Mouse (Mus musculus): ENCODE measurements around the gene Edc4. TPM values are rescaled to one million over a fixed set of nuclear protein-coding genes. Genes with fewer than 3 reads are reported as not detected.

Gene Edc4
- polyA plus RNA-seq, 1 experiment from 2014 or later, result 45.3 TPM

GRCm38 (mm10) chr8:105890870-105891269, 10.2 kb downstream of the Edc4 start:
- 69% methylated on average over 6 of the region's 6 CpGs for WGBS
- no peak overlapping the region for H3K27ac ChIP-seq (replicated peaks)

GRCm38 (mm10) chr8:105892432-105892831, 11.8 kb downstream of the Edc4 start:
- peaks cover 10% of the 10 kb centered on the region for H3K4me1 ChIP-seq
- 86% methylated on average over 6 of the region's 6 CpGs for WGBS
- H3K27ac ChIP-seq (replicated peaks), result no peak overlapping the region
- H3K9ac ChIP-seq (replicated peaks), result no peak overlapping the region
- no peak; the same call in 1 of the 2 replicates for ATAC-seq (ENCODE audit: low FRiP score)
- H3K4me2 ChIP-seq, result no peak overlapping the region
- no peak overlapping the region for H3K4me3 ChIP-seq (replicated peaks)
- H3K36me3 ChIP-seq, result peaks cover 62% of the 10 kb centered on the region
- no peaks in the 10 kb centered on the region for H3K27me3 ChIP-seq (replicated peaks)
- H3K9me3 ChIP-seq (replicated peaks), result no peaks in the 10 kb centered on the region

More at GRCm38 (mm10) chr8:105890870-105891269, 10.2 kb downstream of the Edc4 start:
- no peak overlapping the region for H3K4me2 ChIP-seq
- peaks cover 77% of the 10 kb centered on the region for H3K36me3 ChIP-seq
- no peak overlapping the region for H3K9ac ChIP-seq (replicated peaks)
- H3K9me3 ChIP-seq (replicated peaks), result no peaks in the 10 kb centered on the region
- ATAC-seq (ENCODE audit: low FRiP score), result no peak
- H3K4me1 ChIP-seq, result peaks cover 10% of the 10 kb centered on the region
- no peak overlapping the region for H3K4me3 ChIP-seq (replicated peaks)
- H3K27me3 ChIP-seq (replicated peaks), result no peaks in the 10 kb centered on the region

GRCm38 (mm10) chr8:105893339-105893738, 12.7 kb downstream of the Edc4 start, which contains the start of gene Nrn1l:
TSS of gene Nrn1l (plus strand) at chr8:105893567.
- H3K4me2 ChIP-seq, result peak within 1 kb of the TSS; percentile 33
- H3K4me1 ChIP-seq, result peaks cover 10% of the 10 kb centered on the region
- H3K9ac ChIP-seq (replicated peaks), result no peak within 1 kb of the TSS; the same call in 1 of the 2 replicates
- ATAC-seq (ENCODE audit: low FRiP score), result peak; percentile 88
- peaks cover 53% of the 10 kb centered on the region for H3K36me3 ChIP-seq
- 4% methylated on average over 11 of the region's 11 CpGs for WGBS
- H3K9me3 ChIP-seq (replicated peaks), result no peaks in the 10 kb centered on the region
- H3K27ac ChIP-seq (replicated peaks), result peak within 1 kb of the TSS; percentile 60
- no peaks in the 10 kb centered on the region for H3K27me3 ChIP-seq (replicated peaks)
- no peak within 1 kb of the TSS for H3K4me3 ChIP-seq (replicated peaks)

- no peak overlapping the region for H3K4me2 ChIP-seq
- no peak for ATAC-seq (ENCODE audit: low FRiP score)
- WGBS, result 84% methylated on average over 9 of the region's 9 CpGs
- H3K27ac ChIP-seq (replicated peaks), result no peak overlapping the region
- no peaks in the 10 kb centered on the region for H3K9me3 ChIP-seq (replicated peaks)
- H3K4me3 ChIP-seq (replicated peaks), result no peak overlapping the region
- peaks cover 9% of the 10 kb centered on the region; the same call in 1 of the 2 replicates for H3K36me3 ChIP-seq
- peaks cover 22% of the 10 kb centered on the region for H3K4me1 ChIP-seq
- H3K9ac ChIP-seq (replicated peaks), result no peak overlapping the region
- H3K27me3 ChIP-seq (replicated peaks), result no peaks in the 10 kb centered on the region
These were observed 17.3 kb downstream of the Edc4 start for GRCm38 (mm10) chr8:105897801-105898480.

GRCm38 (mm10) chr8:105900180-105900940, 19.7 kb downstream of the Edc4 start, which contains the start of gene Pskh1:
TSS of gene Pskh1 (plus strand) at chr8:105900441.
- Histone ChIP-seq H3K9me3 (replicated peaks) (no peaks in the 10 kb centered on the region), H3K9ac (replicated peaks) (peak within 1 kb of the TSS; percentile 99), H3K27ac (replicated peaks) (peak within 1 kb of the TSS; percentile 91), H3K4me2 (peak within 1 kb of the TSS; percentile 74), H3K36me3 (no peaks in the 10 kb centered on the region), H3K4me3 (replicated peaks) (peak within 1 kb of the TSS; percentile 98), H3K4me1 (peaks cover 12% of the 10 kb centered on the region), H3K27me3 (replicated peaks) (no peaks in the 10 kb centered on the region)
- WGBS, result under 1% methylated on average over 67 of the region's 68 CpGs
- peak; percentile 96 for ATAC-seq (ENCODE audit: low FRiP score)

GRCm38 (mm10) chr8:105900941-105901616, 20.4 kb downstream of the Edc4 start:
- H3K4me2 ChIP-seq, result peak overlapping the region; percentile 74
- H3K27ac ChIP-seq (replicated peaks), result peak overlapping the region; percentile 91
- peak overlapping the region; percentile 98 for H3K4me3 ChIP-seq (replicated peaks)
- no peaks in the 10 kb centered on the region for H3K27me3 ChIP-seq (replicated peaks)
- no peaks in the 10 kb centered on the region for H3K9me3 ChIP-seq (replicated peaks)
- ATAC-seq (ENCODE audit: low FRiP score), result no peak
- peaks cover 12% of the 10 kb centered on the region for H3K4me1 ChIP-seq
- WGBS, result 39% methylated on average over 16 of the region's 16 CpGs
- H3K9ac ChIP-seq (replicated peaks), result peak overlapping the region; percentile 99
- no peaks in the 10 kb centered on the region for H3K36me3 ChIP-seq

- Histone ChIP-seq H3K36me3 (peaks cover 9% of the 10 kb centered on the region), H3K27me3 (replicated peaks) (no peaks in the 10 kb centered on the region), H3K27ac (replicated peaks) (no peak overlapping the region), H3K4me2 (no peak overlapping the region), H3K9ac (replicated peaks) (no peak overlapping the region), H3K4me3 (replicated peaks) (no peak overlapping the region), H3K4me1 (no peaks in the 10 kb centered on the region), H3K9me3 (replicated peaks) (no peaks in the 10 kb centered on the region)
- no peak for ATAC-seq (ENCODE audit: low FRiP score)
- 91% methylated on average over 3 of the region's 3 CpGs for WGBS
These were observed 38.7 kb downstream of the Edc4 start for GRCm38 (mm10) chr8:105919390-105919789.

- WGBS, result 79% methylated on average over 3 of the region's 3 CpGs
- Histone ChIP-seq H3K36me3 (0 out of 2 replicates have a peak, but pooled peaks cover 7% of the 10 kb centered on the region), H3K4me3 (replicated peaks) (no peak overlapping the region), H3K4me1 (no peaks in the 10 kb centered on the region), H3K9me3 (replicated peaks) (no peaks in the 10 kb centered on the region), H3K9ac (replicated peaks) (no peak overlapping the region), H3K27me3 (replicated peaks) (no peaks in the 10 kb centered on the region), H3K27ac (replicated peaks) (no peak overlapping the region), H3K4me2 (no peak overlapping the region)
- no peak for ATAC-seq (ENCODE audit: low FRiP score)
These were observed 44.4 kb downstream of the Edc4 start for GRCm38 (mm10) chr8:105925123-105925522.

- peaks cover 7% of the 10 kb centered on the region for H3K4me1 ChIP-seq
- ATAC-seq (ENCODE audit: low FRiP score), result peak; percentile 49
- 15% methylated on average over 8 of the region's 8 CpGs for WGBS
These were observed 49.9 kb downstream of the Edc4 start for GRCm38 (mm10) chr8:105930602-105931001.

GRCm38 (mm10) chr8:105931271-105931670, 50.6 kb downstream of the Edc4 start:
- 0 out of 2 replicates have a peak, but pooled peaks cover 16% of the 10 kb centered on the region for H3K36me3 ChIP-seq
- no peak for ATAC-seq (ENCODE audit: low FRiP score)
- no peak overlapping the region for H3K4me2 ChIP-seq
- peaks cover 14% of the 10 kb centered on the region for H3K4me1 ChIP-seq
- 96% methylated on average over 3 of the region's 3 CpGs for WGBS
- no peaks in the 10 kb centered on the region for H3K27me3 ChIP-seq (replicated peaks)
- H3K4me3 ChIP-seq (replicated peaks), result no peak overlapping the region
- no peak overlapping the region for H3K9ac ChIP-seq (replicated peaks)
- no peak overlapping the region for H3K27ac ChIP-seq (replicated peaks)
- no peaks in the 10 kb centered on the region for H3K9me3 ChIP-seq (replicated peaks)

More at GRCm38 (mm10) chr8:105930602-105931001, 49.9 kb downstream of the Edc4 start:
- Histone ChIP-seq H3K4me2 (no peak overlapping the region), H3K4me3 (replicated peaks) (no peak overlapping the region), H3K9ac (replicated peaks) (no peak overlapping the region), H3K27ac (replicated peaks) (peak overlapping the region; percentile 46; the same call in 1 of the 2 replicates), H3K9me3 (replicated peaks) (no peaks in the 10 kb centered on the region), H3K27me3 (replicated peaks) (no peaks in the 10 kb centered on the region), H3K36me3 (0 out of 2 replicates have a peak, but pooled peaks cover 16% of the 10 kb centered on the region)

GRCm38 (mm10) chr8:105932525-105932924, 51.8 kb downstream of the Edc4 start:
- no peak for ATAC-seq (ENCODE audit: low FRiP score)
- Histone ChIP-seq H3K27me3 (replicated peaks) (no peaks in the 10 kb centered on the region), H3K9me3 (replicated peaks) (no peaks in the 10 kb centered on the region), H3K4me1 (peaks cover 19% of the 10 kb centered on the region), H3K27ac (replicated peaks) (no peak overlapping the region), H3K9ac (replicated peaks) (no peak overlapping the region), H3K4me3 (replicated peaks) (no peak overlapping the region), H3K4me2 (no peak overlapping the region), H3K36me3 (0 out of 2 replicates have a peak, but pooled peaks cover 16% of the 10 kb centered on the region)
- 93% methylated on average over 11 of the region's 11 CpGs for WGBS
